Mouse (Mus musculus): ENCODE results near the gene Cpt1c. TPM values are rescaled to one million over a fixed set of nuclear protein-coding genes. Genes with fewer than 3 reads are reported as not detected.

Gene Cpt1c
- polyA plus RNA-seq, 1 experiment, result 5.6 TPM

DNA sequence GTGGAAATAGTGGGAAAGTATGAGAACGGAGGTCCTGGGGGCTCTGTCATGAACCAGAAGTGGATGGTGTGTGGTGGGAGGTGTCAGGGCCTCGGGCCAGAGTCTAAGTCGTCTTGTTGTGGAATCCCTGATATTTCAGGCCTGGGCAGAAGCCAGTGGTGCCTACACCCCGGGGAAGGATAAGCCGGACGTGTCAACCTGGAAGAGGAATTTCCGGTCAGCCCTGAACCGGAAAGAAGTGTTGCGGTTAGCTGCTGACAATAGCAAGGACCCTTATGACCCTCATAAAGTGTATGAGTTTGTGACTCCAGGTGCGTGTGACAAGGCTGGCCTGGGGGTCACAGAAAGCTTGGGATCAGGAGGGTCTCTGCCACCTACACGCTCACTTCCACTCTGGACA lies 25.1 kb upstream of the Cpt1c start:
- WGBS, result 33% methylated on average over 11 of the region's 11 CpGs
- no peak overlapping the region for H3K4me3 ChIP-seq (ENCODE audit: insufficient read depth, low read depth, low read length)
- DNase-seq, result peak; percentile 56
- H3K27me3 ChIP-seq (replicated peaks; ENCODE audit: control insufficient read depth, insufficient read depth, low read length), result no peaks in the 10 kb centered on the region
- H3K36me3 ChIP-seq (ENCODE audit: control insufficient read depth, insufficient read depth, low read length), result peaks cover 2% of the 10 kb centered on the region; the same call in 1 of the 2 replicates
- no peak overlapping the region for H3K27ac ChIP-seq (ENCODE audit: insufficient read depth, low read depth, low read length)
- TF ChIP-seq CTCF (conservative IDR thresholded peaks at IDR 0.05; ENCODE audit: insufficient read depth, insufficient read length, low read depth, low read length), result no peak
- no peak for TF ChIP-seq POLR2A (IDR thresholded peaks at IDR 0.05; ENCODE audit: low read depth, low read length)
- H3K4me1 ChIP-seq (ENCODE audit: control insufficient read depth, insufficient read depth, low read length), result peaks cover 11% of the 10 kb centered on the region; the same call in 1 of the 2 replicates

GRCm38 (mm10) chr7:44998501-44998955 lies 23.9 kb upstream of the Cpt1c start, which contains the start of gene Bcl2l12:
Bcl2l12 (minus strand) TSS chr7:44998712.
- peak; percentile 90 for DNase-seq
- no peaks in the 10 kb centered on the region for H3K27me3 ChIP-seq (replicated peaks; ENCODE audit: control insufficient read depth, insufficient read depth, low read length)
- H3K27ac ChIP-seq (ENCODE audit: insufficient read depth, low read depth, low read length), result peak within 1 kb of the TSS; percentile 85
- peak within 1 kb of the TSS; percentile 93 for H3K4me3 ChIP-seq (ENCODE audit: insufficient read depth, low read depth, low read length)
- peaks cover 11% of the 10 kb centered on the region; the same call in 1 of the 2 replicates for H3K4me1 ChIP-seq (ENCODE audit: control insufficient read depth, insufficient read depth, low read length)
- WGBS, result under 1% methylated on average over 18 of the region's 18 CpGs
- no peak for TF ChIP-seq CTCF (conservative IDR thresholded peaks at IDR 0.05; ENCODE audit: insufficient read depth, insufficient read length, low read depth, low read length)
- no peak for TF ChIP-seq POLR2A (IDR thresholded peaks at IDR 0.05; ENCODE audit: low read depth, low read length)
- peaks cover 2% of the 10 kb centered on the region; the same call in 1 of the 2 replicates for H3K36me3 ChIP-seq (ENCODE audit: control insufficient read depth, insufficient read depth, low read length)

DNA sequence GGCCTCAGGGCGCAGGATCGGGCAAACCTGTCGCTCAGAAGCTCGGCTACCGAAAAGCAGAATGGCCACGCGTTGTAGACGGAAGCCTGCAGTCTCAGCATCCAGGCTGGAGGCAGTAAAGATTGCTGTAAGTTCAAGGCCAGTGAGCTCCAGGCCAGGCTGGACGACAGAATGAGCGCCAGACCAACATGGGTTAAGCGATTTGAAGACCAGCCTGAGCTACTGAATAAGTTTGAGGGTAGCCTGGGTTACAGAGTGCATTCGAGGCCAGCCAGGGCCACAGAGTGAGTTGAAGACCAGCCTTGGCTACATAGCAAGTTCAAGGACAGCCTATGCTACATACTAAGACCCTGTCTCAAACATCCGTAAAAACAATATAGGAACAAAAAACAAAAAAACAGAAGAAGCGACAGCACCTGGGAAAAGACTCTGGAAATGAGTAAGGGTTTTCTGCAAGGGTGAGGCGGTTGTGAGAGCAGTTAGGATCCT lies 23.3 kb upstream of the Cpt1c start:
- Histone ChIP-seq H3K27ac (ENCODE audit: insufficient read depth, low read depth, low read length) (peak overlapping the region; percentile 85), H3K36me3 (ENCODE audit: control insufficient read depth, insufficient read depth, low read length) (peaks cover 2% of the 10 kb centered on the region; the same call in 1 of the 2 replicates), H3K4me1 (ENCODE audit: control insufficient read depth, insufficient read depth, low read length) (peaks cover 11% of the 10 kb centered on the region; the same call in 1 of the 2 replicates), H3K27me3 (replicated peaks; ENCODE audit: control insufficient read depth, insufficient read depth, low read length) (no peaks in the 10 kb centered on the region), H3K4me3 (ENCODE audit: insufficient read depth, low read depth, low read length) (peak overlapping the region; percentile 93)
- 1% methylated on average over 15 of the region's 15 CpGs for WGBS
- DNase-seq, result no peak
- TF ChIP-seq CTCF (conservative IDR thresholded peaks at IDR 0.05; ENCODE audit: insufficient read depth, insufficient read length, low read depth, low read length) (no peak), POLR2A (IDR thresholded peaks at IDR 0.05; ENCODE audit: low read depth, low read length) (no peak)

DNA sequence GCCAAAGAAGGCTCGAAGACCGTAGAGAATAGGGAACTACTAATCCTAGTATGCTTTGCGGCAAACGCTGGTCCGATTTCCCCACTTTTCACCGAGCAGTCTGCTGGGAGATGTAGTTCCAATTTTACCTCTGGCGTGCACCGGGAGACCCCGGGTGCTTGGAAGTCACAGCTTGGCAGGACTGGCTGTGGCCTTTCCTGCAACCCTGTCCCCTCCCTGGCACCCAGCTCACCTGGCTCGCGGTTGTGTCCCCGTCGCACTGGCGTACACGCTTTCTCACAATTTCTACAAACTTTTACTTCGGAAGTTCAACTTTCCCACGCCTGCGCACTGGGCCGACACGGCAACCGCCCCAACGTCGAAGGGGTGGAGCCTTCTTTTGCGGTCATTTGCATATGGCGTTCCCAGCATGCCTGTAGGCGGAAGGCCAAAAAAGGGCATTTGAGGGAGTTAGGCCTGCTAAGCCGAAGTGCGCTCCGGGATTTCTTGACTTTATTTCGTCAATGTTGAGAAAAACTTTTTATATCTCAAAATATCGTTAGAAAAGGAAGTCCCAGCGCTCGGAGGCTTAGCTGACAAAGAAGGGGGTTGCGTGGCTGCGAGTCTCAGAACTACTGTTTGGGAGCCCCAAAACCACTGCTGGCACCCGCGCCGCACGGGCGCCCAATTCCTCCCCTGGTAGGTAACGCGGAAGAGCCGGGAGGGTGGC lies 22.7 kb upstream of the Cpt1c start, which contains the start of gene Irf3:
TSS of gene Irf3 (plus strand) at position 418 of the 709 bp plus-strand sequence.
- WGBS, result under 1% methylated on average over 43 of the region's 43 CpGs
- Histone ChIP-seq H3K27ac (ENCODE audit: insufficient read depth, low read depth, low read length) (peak within 1 kb of the TSS; percentile 95), H3K36me3 (ENCODE audit: control insufficient read depth, insufficient read depth, low read length) (peaks cover 2% of the 10 kb centered on the region; the same call in 1 of the 2 replicates), H3K4me1 (ENCODE audit: control insufficient read depth, insufficient read depth, low read length) (peaks cover 11% of the 10 kb centered on the region; the same call in 1 of the 2 replicates), H3K27me3 (replicated peaks; ENCODE audit: control insufficient read depth, insufficient read depth, low read length) (no peaks in the 10 kb centered on the region), H3K4me3 (ENCODE audit: insufficient read depth, low read depth, low read length) (peak within 1 kb of the TSS; percentile 93)
- TF ChIP-seq POLR2A (IDR thresholded peaks at IDR 0.05; ENCODE audit: low read depth, low read length) (no peak), CTCF (conservative IDR thresholded peaks at IDR 0.05; ENCODE audit: insufficient read depth, insufficient read length, low read depth, low read length) (no peak)
- peak; percentile 99 for DNase-seq

DNA sequence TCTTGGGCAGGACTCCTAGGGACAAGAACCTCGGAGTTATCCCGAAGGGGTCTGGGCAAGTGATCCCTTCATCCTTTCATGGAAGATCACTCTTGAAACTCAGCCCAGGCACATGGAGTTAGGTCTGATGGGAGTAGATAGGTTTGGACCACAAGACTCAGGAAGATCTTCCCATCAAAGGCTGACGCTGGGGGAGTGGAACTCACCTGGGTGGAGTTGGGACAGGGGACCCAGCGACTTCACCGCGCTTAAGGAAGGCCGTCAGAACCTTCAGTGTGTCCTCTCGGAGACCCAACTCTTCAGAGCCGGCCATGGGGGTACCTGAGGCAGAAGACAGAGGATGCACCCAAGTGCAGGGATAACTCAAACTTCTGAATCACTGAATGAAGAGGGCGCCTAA lies 22.0 kb upstream of the Cpt1c start:
- Histone ChIP-seq H3K27me3 (replicated peaks; ENCODE audit: control insufficient read depth, insufficient read depth, low read length) (no peaks in the 10 kb centered on the region), H3K4me3 (ENCODE audit: insufficient read depth, low read depth, low read length) (peak overlapping the region; percentile 93), H3K27ac (ENCODE audit: insufficient read depth, low read depth, low read length) (peak overlapping the region; percentile 26; the same call in 1 of the 2 replicates), H3K36me3 (ENCODE audit: control insufficient read depth, insufficient read depth, low read length) (peaks cover 2% of the 10 kb centered on the region; the same call in 1 of the 2 replicates), H3K4me1 (ENCODE audit: control insufficient read depth, insufficient read depth, low read length) (peaks cover 11% of the 10 kb centered on the region; the same call in 1 of the 2 replicates)
- no peak for DNase-seq
- TF ChIP-seq CTCF (conservative IDR thresholded peaks at IDR 0.05; ENCODE audit: insufficient read depth, insufficient read length, low read depth, low read length) (no peak), POLR2A (IDR thresholded peaks at IDR 0.05; ENCODE audit: low read depth, low read length) (no peak)
- 8% methylated on average over 10 of the region's 10 CpGs for WGBS

- Histone ChIP-seq H3K36me3 (ENCODE audit: control insufficient read depth, insufficient read depth, low read length) (no peaks in the 10 kb centered on the region), H3K4me3 (ENCODE audit: insufficient read depth, low read depth, low read length) (peak overlapping the region; percentile 63), H3K27ac (ENCODE audit: insufficient read depth, low read depth, low read length) (peak overlapping the region; percentile 65), H3K4me1 (ENCODE audit: control insufficient read depth, insufficient read depth, low read length) (peaks cover 8% of the 10 kb centered on the region; the same call in 1 of the 2 replicates), H3K27me3 (replicated peaks; ENCODE audit: control insufficient read depth, insufficient read depth, low read length) (no peaks in the 10 kb centered on the region)
- TF ChIP-seq POLR2A (IDR thresholded peaks at IDR 0.05; ENCODE audit: low read depth, low read length), result no peak
- TF ChIP-seq CTCF (conservative IDR thresholded peaks at IDR 0.05; ENCODE audit: insufficient read depth, insufficient read length, low read depth, low read length), result no peak
- WGBS, result under 1% methylated on average over 29 of the region's 29 CpGs
- no peak for DNase-seq
These were observed 12.4 kb upstream of the Cpt1c start for GRCm38 (mm10) chr7:44986879-44987718.
